Mouse (Mus musculus) G1E (cell line): ENCODE results near the gene Ddx19b.

ENCODE experiments used
- CTCF ChIP-seq: IDR thresholded peaks from 2 replicates; pipeline ENCODE4 v1.5.1; 2012; ENCODE audit warnings: low read depth, low read length, inconsistent platforms, mixed read lengths
- GATA1 ChIP-seq: IDR thresholded peaks from 2 replicates; pipeline ENCODE4 v1.6.1; 2012; ENCODE audit warnings: borderline replicate concordance, low read length, inconsistent platforms, mixed read lengths
- GATA2 ChIP-seq: IDR thresholded peaks from 2 replicates; pipeline ENCODE4 v1.6.1; 2012; ENCODE audit warnings: low read depth, low read length, inconsistent platforms, borderline replicate concordance
- POLR2AphosphoS5 ChIP-seq: IDR thresholded peaks from 2 replicates; pipeline ENCODE4 v1.6.1; 2012; ENCODE audit warnings: low read depth, low read length, inconsistent platforms; ENCODE audit not compliant: insufficient replicate concordance
- TAL1 ChIP-seq: conservative IDR thresholded peaks from 2 replicates; pipeline ENCODE4 v1.6.1; 2012; ENCODE audit warnings: low read depth, low read length, inconsistent platforms, mixed read lengths

GRCm38 (mm10) chr8:110966586-110966985 lies 65.0 kb downstream of the Ddx19b start:
- TF ChIP-seq CTCF (no peak), GATA2 (no peak), GATA1 (no peak), TAL1 (no peak), POLR2AphosphoS5 (no peak)
